Mouse (Mus musculus): ENCODE results near the gene Rad51b. TPM values are rescaled to one million over a fixed set of nuclear protein-coding genes. Genes with fewer than 3 reads are reported as not detected.
A peak's percentile ranks its signal among the peaks of the same experiment; 100 is the strongest.

Rad51b gene
- polyA plus RNA-seq, 1 experiment from 2014 or later: 9.0 TPM

- Histone ChIP-seq H3K27ac (peak overlapping the region; percentile 33; the same call in 1 of the 2 replicates), H3K4me2 (no peak overlapping the region), H3K4me3 (no peak overlapping the region), H3K36me3 (no peaks in the 10 kb centered on the region), H3K9me3 (no peaks in the 10 kb centered on the region), H3K9ac (no peak overlapping the region), H3K27me3 (no peaks in the 10 kb centered on the region), H3K4me1 (peaks cover 32% of the 10 kb centered on the region)
- ATAC-seq (ENCODE audit: borderline replicate concordance, extremely low read depth, low FRiP score, low TSS enrichment): no peak
- WGBS: 50% methylated on average over 1 of the region's 1 CpGs
These were observed 225.3 kb downstream of the Rad51b start for GRCm38 (mm10) chr12:79522374-79522773.

- H3K4me3 ChIP-seq: no peak overlapping the region
- ATAC-seq (ENCODE audit: borderline replicate concordance, extremely low read depth, low FRiP score, low TSS enrichment): peak; percentile 89
- H3K4me2 ChIP-seq: peak overlapping the region; percentile 9; the same call in 1 of the 2 replicates
- H3K4me1 ChIP-seq: peaks cover 35% of the 10 kb centered on the region
- peak overlapping the region; percentile 73 for H3K27ac ChIP-seq
- no peaks in the 10 kb centered on the region for H3K9me3 ChIP-seq
- no peaks in the 10 kb centered on the region for H3K27me3 ChIP-seq
- 32% methylated on average over 14 of the region's 14 CpGs for WGBS
- no peaks in the 10 kb centered on the region for H3K36me3 ChIP-seq
- H3K9ac ChIP-seq: no peak overlapping the region; the same call in 1 of the 2 replicates
These were observed 228.1 kb downstream of the Rad51b start for GRCm38 (mm10) chr12:79524941-79525871.

GRCm38 (mm10) chr12:79525872-79526271, 228.8 kb downstream of the Rad51b start:
- Histone ChIP-seq H3K9ac (no peak overlapping the region), H3K36me3 (no peaks in the 10 kb centered on the region), H3K4me3 (no peak overlapping the region), H3K27me3 (no peaks in the 10 kb centered on the region), H3K9me3 (no peaks in the 10 kb centered on the region), H3K4me2 (peak overlapping the region; percentile 9; the same call in 1 of the 2 replicates), H3K27ac (peak overlapping the region; percentile 63), H3K4me1 (peaks cover 35% of the 10 kb centered on the region)
- WGBS: 10% methylated on average over 8 of the region's 8 CpGs
- peak; percentile 74 for ATAC-seq (ENCODE audit: borderline replicate concordance, extremely low read depth, low FRiP score, low TSS enrichment)

- Histone ChIP-seq H3K27me3 (no peaks in the 10 kb centered on the region), H3K4me3 (no peak overlapping the region), H3K9ac (no peak overlapping the region), H3K36me3 (no peaks in the 10 kb centered on the region), H3K9me3 (no peaks in the 10 kb centered on the region), H3K4me2 (no peak overlapping the region), H3K27ac (no peak overlapping the region; the same call in 1 of the 2 replicates), H3K4me1 (peaks cover 46% of the 10 kb centered on the region)
- no peak for ATAC-seq (ENCODE audit: borderline replicate concordance, extremely low read depth, low FRiP score, low TSS enrichment)
- 67% methylated on average over 3 of the region's 3 CpGs for WGBS
These were observed 230.1 kb downstream of the Rad51b start for GRCm38 (mm10) chr12:79527222-79527621.

- Histone ChIP-seq H3K4me2 (no peak overlapping the region), H3K36me3 (no peaks in the 10 kb centered on the region), H3K27me3 (no peaks in the 10 kb centered on the region), H3K9ac (no peak overlapping the region), H3K4me1 (peaks cover 53% of the 10 kb centered on the region), H3K4me3 (no peak overlapping the region), H3K9me3 (no peaks in the 10 kb centered on the region), H3K27ac (no peak overlapping the region)
- 57% methylated on average over 10 of the region's 10 CpGs for WGBS
- ATAC-seq (ENCODE audit: borderline replicate concordance, extremely low read depth, low FRiP score, low TSS enrichment): no peak
These were observed 233.3 kb downstream of the Rad51b start for GRCm38 (mm10) chr12:79530275-79530902.

- H3K27ac ChIP-seq: peak overlapping the region; percentile 76
- peaks cover 51% of the 10 kb centered on the region for H3K4me1 ChIP-seq
- H3K9ac ChIP-seq: no peak overlapping the region
- H3K4me2 ChIP-seq: no peak overlapping the region
- H3K9me3 ChIP-seq: no peaks in the 10 kb centered on the region
- no peak overlapping the region for H3K4me3 ChIP-seq
- no peak for ATAC-seq (ENCODE audit: borderline replicate concordance, extremely low read depth, low FRiP score, low TSS enrichment)
- no peaks in the 10 kb centered on the region for H3K27me3 ChIP-seq
- H3K36me3 ChIP-seq: no peaks in the 10 kb centered on the region
- WGBS: 53% methylated on average over 5 of the region's 5 CpGs
These were observed 235.0 kb downstream of the Rad51b start for GRCm38 (mm10) chr12:79531809-79532798.

- Histone ChIP-seq H3K9me3 (no peaks in the 10 kb centered on the region), H3K9ac (no peak overlapping the region), H3K4me3 (no peak overlapping the region), H3K27ac (peak overlapping the region; percentile 75), H3K36me3 (no peaks in the 10 kb centered on the region), H3K4me2 (no peak overlapping the region), H3K4me1 (peaks cover 48% of the 10 kb centered on the region), H3K27me3 (no peaks in the 10 kb centered on the region)
- ATAC-seq (ENCODE audit: borderline replicate concordance, extremely low read depth, low FRiP score, low TSS enrichment): 0 out of 2 replicates have a peak, but pooled peaks have one; percentile 59
- 53% methylated on average over 1 of the region's 1 CpGs for WGBS
These were observed 237.7 kb downstream of the Rad51b start for GRCm38 (mm10) chr12:79534778-79535177.

GRCm38 (mm10) chr12:79535532-79536437, 238.7 kb downstream of the Rad51b start:
- Histone ChIP-seq H3K4me1 (peaks cover 54% of the 10 kb centered on the region), H3K9ac (no peak overlapping the region), H3K9me3 (no peaks in the 10 kb centered on the region), H3K4me2 (no peak overlapping the region), H3K4me3 (no peak overlapping the region), H3K36me3 (no peaks in the 10 kb centered on the region), H3K27me3 (no peaks in the 10 kb centered on the region), H3K27ac (peak overlapping the region; percentile 75)
- 33% methylated on average over 9 of the region's 9 CpGs for WGBS
- no peak for ATAC-seq (ENCODE audit: borderline replicate concordance, extremely low read depth, low FRiP score, low TSS enrichment)

- H3K4me1 ChIP-seq: peaks cover 40% of the 10 kb centered on the region
- ATAC-seq (ENCODE audit: borderline replicate concordance, extremely low read depth, low FRiP score, low TSS enrichment): no peak
- H3K27me3 ChIP-seq: no peaks in the 10 kb centered on the region
- no peak overlapping the region for H3K27ac ChIP-seq
- no peak overlapping the region for H3K9ac ChIP-seq
- H3K9me3 ChIP-seq: no peaks in the 10 kb centered on the region
- H3K4me3 ChIP-seq: no peak overlapping the region
- no peak overlapping the region for H3K4me2 ChIP-seq
- H3K36me3 ChIP-seq: no peaks in the 10 kb centered on the region
- 34% methylated on average over 5 of the region's 5 CpGs for WGBS
These were observed 243.1 kb downstream of the Rad51b start for GRCm38 (mm10) chr12:79540176-79540575.

- Histone ChIP-seq H3K4me1 (peaks cover 32% of the 10 kb centered on the region), H3K27me3 (no peaks in the 10 kb centered on the region), H3K9me3 (no peaks in the 10 kb centered on the region), H3K36me3 (no peaks in the 10 kb centered on the region), H3K27ac (peak overlapping the region; percentile 65), H3K9ac (no peak overlapping the region), H3K4me3 (no peak overlapping the region), H3K4me2 (no peak overlapping the region)
- 58% methylated on average over 6 of the region's 6 CpGs for WGBS
- 0 out of 2 replicates have a peak, but pooled peaks have one; percentile 46 for ATAC-seq (ENCODE audit: borderline replicate concordance, extremely low read depth, low FRiP score, low TSS enrichment)
These were observed 244.5 kb downstream of the Rad51b start for GRCm38 (mm10) chr12:79541581-79541980.
